Mouse (Mus musculus): ENCODE results near the gene Prkar1b.

Prkar1b gene

GRCm38 (mm10) chr5:139004588-139004987 lies 145.2 kb downstream of the Prkar1b start:
- no peak for DNase-seq (ENCODE audit: low read depth)

DNA sequence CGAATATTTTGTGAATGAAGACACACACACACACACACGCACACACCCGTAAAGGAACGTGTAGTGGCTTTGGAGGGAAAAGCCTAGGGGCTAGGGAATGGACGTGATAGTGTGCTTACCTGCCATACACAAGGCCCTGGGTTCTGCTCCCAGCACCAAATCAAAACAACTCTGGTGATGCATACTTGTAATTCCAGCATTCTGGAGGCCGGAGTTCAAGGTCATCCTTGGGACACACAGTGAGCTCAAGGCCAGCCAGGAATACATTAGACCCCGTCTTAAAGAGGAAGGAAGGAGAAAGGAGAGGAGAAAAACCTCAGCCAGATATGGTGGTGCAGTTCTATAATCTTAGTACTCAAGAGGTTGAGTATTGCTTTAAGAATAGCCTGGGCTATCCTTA lies 150.1 kb downstream of the Prkar1b start:
- no peak for DNase-seq (ENCODE audit: low read depth)

GRCm38 (mm10) chr5:138997936-138998580 lies 151.7 kb downstream of the Prkar1b start:
- no peak for DNase-seq (ENCODE audit: low read depth)

GRCm38 (mm10) chr5:138997171-138997788 lies 152.5 kb downstream of the Prkar1b start, which contains the start of gene Pdgfa:
Gene Pdgfa (minus strand): TSS chr5:138997370.
- DNase-seq (ENCODE audit: low read depth), result no peak

- no peak for DNase-seq (ENCODE audit: low read depth)
These were observed 153.3 kb downstream of the Prkar1b start for GRCm38 (mm10) chr5:138996322-138997073.

DNA sequence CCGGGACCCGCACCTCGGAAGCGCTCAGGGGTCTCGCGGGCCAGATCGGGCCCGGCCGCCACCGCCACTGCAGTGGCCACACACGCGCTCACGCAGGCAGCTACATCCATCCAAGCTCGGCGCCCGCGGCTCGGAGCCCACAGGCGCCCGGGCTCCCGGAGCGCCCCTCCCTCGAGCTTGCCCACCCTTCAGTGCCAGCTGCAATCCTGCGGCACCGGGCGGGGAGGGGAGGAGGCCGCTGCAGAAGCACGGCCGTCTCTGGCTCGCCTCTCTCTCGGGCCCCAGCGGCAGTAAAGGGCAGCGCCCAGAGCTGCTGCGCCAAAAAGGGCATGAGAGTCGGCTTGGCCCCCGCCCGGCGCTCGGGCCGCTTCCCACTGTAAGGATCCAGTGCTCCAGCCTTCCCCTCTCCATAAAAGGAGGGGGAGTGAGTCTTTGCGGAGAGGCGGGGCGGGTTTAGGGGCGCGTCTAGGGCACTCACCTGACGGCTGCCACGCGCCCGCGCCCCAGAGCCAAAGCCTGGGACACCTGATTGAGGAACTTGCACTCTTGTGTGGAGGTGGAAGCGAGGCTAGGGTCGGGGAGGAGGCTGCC lies 154.0 kb downstream of the Prkar1b start:
- no peak for DNase-seq (ENCODE audit: low read depth)

DNA sequence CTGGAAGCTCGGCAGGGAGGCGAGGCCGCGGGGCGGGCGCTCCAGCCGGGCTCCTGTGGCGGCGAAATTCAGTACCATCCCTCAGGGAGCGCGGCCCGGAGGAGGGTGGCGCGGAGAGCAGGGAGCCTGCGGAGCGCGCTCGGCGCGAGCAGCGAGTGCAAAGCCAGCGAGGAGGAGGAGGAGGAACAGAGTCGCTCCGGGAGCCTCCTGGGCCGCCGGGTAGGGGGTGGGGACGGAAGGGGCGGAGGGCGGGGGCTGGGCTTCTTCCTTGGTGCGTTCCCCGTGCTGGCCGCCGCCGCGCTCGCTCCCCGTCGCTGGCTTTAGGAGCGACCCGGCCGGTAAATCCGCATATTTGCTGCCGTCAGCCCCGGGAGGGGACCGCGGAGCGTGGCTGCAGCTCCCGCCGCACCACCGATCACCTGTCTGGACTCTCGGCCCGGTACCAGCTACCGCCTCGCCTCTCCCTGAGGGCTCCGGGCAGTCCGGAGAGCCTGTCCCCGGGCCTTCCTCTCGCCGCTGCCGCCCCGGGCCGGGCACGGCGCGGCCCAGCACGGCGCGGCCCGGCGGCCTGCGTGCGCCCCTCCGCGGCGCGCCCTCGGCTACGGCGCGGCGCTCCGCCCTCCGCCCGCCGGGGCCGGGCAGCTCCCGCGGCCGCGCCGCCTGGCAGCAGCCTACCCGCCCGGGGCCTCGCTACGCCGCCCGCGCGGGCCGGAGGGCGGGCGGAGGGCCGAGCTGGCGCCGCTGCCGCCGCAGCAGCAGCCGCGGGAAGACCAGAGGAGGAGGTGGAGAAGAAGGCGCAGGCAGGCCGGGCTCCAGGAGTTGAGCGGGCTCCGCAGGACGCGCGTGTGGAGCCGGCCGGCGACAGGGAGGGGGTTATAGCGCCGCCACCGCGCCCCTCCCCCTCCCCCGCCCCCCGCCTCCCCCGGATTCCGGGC lies 154.7 kb downstream of the Prkar1b start:
- no peak for DNase-seq (ENCODE audit: low read depth)

- DNase-seq (ENCODE audit: low read depth), result no peak
These were observed 155.6 kb downstream of the Prkar1b start for GRCm38 (mm10) chr5:138994108-138994785.

GRCm38 (mm10) chr5:138993371-138994107 lies 156.3 kb downstream of the Prkar1b start:
- DNase-seq (ENCODE audit: low read depth), result no peak

GRCm38 (mm10) chr5:138992611-138993370 lies 157.0 kb downstream of the Prkar1b start:
- no peak for DNase-seq (ENCODE audit: low read depth)

DNA sequence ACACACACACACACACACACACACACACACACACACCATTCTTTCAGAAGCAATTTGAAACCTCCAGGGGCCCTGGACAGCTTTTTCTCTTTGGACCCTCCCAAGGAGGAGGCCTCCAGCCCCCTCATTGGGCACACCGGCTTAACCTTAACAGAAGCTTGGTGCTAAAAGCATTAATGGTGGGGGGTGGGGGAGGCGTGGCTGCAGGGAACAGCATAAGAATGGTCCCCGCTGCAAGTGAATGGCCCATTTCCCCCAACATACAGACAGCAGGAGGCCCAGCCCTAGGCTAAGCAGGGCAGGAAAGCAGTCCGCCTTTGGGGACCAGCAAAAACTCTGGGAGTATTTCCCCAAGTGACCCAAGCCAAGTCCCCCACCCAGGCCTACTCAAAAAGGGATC lies 158.1 kb downstream of the Prkar1b start:
- DNase-seq (ENCODE audit: low read depth), result no peak

GRCm38 (mm10) chr5:138990659-138991380 lies 159.0 kb downstream of the Prkar1b start:
- no peak for DNase-seq (ENCODE audit: low read depth)

DNA sequence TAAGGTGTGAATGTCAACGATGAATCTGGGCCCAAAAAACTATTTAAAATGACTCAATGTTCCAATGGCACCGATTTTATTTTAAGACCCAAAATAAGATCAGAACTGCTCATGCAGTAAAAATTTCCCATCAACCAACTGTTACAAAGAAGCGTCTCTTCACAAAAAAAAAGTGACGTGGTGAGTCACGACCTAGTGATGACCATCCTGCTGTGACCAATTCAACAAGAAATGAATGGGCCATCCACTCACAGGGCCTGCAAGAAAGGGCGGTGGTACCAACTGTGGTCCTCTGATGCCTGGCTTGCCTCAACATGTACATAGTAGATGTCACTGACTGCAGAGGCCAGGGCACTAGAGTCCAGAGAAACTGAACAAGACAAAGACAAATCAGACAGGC lies 160.2 kb downstream of the Prkar1b start:
- DNase-seq (ENCODE audit: low read depth), result no peak

- DNase-seq (ENCODE audit: low read depth), result no peak
These were observed 161.0 kb downstream of the Prkar1b start for GRCm38 (mm10) chr5:138988764-138989163.

DNA sequence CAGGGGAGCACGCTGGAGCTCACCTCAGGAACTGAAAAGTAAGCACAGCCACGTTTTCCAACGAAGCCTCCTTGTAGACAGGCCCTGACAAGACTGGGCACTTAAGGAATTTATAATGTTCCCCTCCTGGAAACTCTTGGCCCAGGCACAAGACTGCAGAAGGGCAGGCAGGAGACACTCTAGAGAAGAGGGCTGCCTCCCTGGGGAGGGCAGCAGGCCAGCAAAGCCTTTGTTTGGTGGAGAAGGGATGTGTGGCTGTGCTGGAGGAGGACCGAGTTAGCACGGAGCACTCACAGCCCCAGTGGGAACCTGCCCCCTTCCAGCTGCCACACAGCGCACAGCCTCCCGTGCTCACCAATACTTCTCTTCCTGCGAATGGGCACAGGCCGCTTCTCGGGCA lies 161.8 kb downstream of the Prkar1b start:
- DNase-seq (ENCODE audit: low read depth), result no peak

DNA sequence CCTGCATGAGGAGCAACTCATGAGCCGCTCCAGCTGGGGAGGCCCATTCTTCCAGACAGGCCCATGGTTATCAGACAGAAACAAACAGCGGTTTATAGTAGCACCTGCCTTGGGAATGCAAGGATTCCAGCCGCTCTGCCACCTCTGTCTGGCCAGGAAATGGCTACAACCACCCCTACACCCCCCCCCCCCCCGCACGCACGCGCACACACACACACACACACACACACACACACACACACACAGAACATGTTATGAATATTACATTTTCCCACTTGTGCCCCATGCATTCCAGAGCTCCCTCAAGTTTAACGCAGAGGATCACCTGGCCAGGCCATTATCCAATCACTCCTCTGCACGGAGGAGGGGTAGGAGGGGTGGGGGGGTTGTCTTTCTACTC lies 167.9 kb downstream of the Prkar1b start:
- no peak for DNase-seq (ENCODE audit: low read depth)

- DNase-seq (ENCODE audit: low read depth), result no peak
These were observed 169.2 kb downstream of the Prkar1b start for GRCm38 (mm10) chr5:138980608-138981007.

- DNase-seq (ENCODE audit: low read depth), result no peak
These were observed 170.0 kb downstream of the Prkar1b start for GRCm38 (mm10) chr5:138979840-138980239.

DNA sequence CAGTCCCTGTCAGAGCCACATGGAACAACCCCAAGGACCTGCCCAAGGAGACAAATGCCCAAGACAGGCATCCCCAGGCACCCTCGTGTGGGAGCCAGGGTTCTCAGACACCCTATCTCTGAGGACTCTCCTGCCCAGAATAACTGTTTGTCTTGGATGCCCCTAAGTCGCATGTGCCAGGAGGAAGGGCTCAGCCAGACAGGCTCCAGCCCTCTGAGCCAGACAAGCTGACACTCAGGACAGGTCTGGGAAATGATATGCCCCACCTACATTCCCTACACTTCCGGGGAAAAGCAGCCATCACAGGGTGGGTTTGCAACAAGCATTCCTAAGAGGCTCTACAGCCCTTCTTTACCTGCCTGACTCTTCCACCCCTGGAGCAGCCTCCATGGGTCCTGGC lies 172.0 kb downstream of the Prkar1b start:
- no peak for DNase-seq (ENCODE audit: low read depth)

Data from naive thymus-derived CD4-positive, alpha-beta T cell, adult 2 months (primary cell).